Mouse (Mus musculus): ENCODE data around the gene Sun3. TPM values are rescaled to one million over a fixed set of nuclear protein-coding genes. Genes with fewer than 3 reads are reported as not detected.

Sun3 gene
- polyA plus RNA-seq, 1 experiment from 2014 or later = not detected

DNA sequence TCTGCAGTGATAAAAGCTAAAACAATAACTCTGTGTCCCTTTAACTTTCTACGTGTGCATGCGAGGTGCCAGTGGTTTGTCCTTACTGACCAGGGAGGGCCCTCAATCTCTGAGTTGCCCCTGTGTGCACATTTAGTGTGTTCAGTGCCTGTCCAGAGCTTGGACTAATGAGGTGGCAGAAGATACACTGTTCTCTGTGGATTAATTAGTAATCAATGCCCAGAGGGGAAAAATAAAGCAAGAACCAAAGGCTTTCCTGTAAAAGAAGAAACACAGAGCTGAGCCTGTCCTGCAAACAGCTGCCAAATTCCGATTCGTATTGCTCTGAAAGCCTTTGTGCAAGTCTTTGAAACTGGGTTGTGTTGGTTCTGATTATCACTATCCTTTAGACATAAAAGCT, 1.4 kb upstream of the Sun3 start:
- Histone ChIP-seq H3K9ac (replicated peaks) (no peak overlapping the region), H3K36me3 (replicated peaks; ENCODE audit: insufficient read depth, low read length) (no peaks in the 10 kb centered on the region), H3K27me3 (ENCODE audit: insufficient read depth, low read length) (0 out of 2 replicates have a peak, but pooled peaks cover 6% of the 10 kb centered on the region), H3K9me3 (ENCODE audit: low read length) (no peaks in the 10 kb centered on the region), H3K4me2 (ENCODE audit: low read depth, low read length) (no peak overlapping the region), H3K27ac (ENCODE audit: low read depth) (no peak overlapping the region), H3K4me1 (ENCODE audit: insufficient read depth) (no peaks in the 10 kb centered on the region; the same call in 1 of the 2 replicates), H3K4me3 (ENCODE audit: low read depth, low read length) (no peak overlapping the region)
- TF ChIP-seq EP300 (IDR thresholded peaks at IDR 0.05; ENCODE audit: low read depth) (no peak), CTCF (IDR thresholded peaks at IDR 0.05; ENCODE audit: low read depth) (no peak)
- 78% methylated on average over 4 of the region's 4 CpGs for WGBS (ENCODE audit: insufficient replicate concordance)
- ATAC-seq (no peak), DNase-seq (no peak)

DNA sequence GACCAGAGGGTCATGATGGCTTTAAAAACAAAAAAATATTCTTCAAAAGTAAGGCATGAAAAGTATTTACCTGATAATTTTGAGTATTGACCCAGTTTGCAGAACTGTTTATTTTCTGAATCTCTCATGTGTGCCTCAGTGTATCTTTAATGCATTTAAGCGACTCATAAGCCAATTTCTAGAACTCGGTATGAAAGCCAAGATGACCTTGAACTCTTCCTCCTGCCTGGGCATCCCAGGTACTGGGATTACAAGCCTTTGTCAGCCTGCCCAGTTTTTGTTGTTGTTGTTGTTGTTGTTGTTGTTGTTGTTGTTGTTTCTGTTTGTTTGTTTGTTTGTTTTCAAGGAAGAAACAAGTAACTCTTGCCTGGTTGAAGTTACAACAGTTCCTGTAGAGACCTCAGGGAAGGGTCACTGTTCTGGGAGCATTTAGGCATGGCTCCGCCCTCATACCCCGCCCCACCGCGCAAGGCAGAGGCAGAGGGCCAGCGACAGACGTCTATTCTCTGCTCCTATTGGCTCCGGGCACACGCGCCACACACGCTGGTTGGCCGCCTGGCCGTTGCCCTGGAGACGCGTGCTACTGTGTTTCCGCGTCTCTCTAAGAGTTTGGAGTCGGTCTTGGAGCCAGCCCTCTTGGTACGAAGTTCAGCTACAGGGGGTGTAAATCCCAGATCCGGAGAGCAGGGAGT, 634 bp downstream of the Sun3 start, which contains the start of gene Gm11992:
Gene Gm11992, plus strand, starts transcription at position 584 of the 692 bp plus-strand sequence.
- Histone ChIP-seq H3K4me1 (ENCODE audit: insufficient read depth) (no peaks in the 10 kb centered on the region; the same call in 1 of the 2 replicates), H3K36me3 (replicated peaks; ENCODE audit: insufficient read depth, low read length) (no peaks in the 10 kb centered on the region), H3K4me3 (ENCODE audit: low read depth, low read length) (peak within 1 kb of the TSS; percentile 47), H3K9me3 (ENCODE audit: low read length) (no peaks in the 10 kb centered on the region), H3K4me2 (ENCODE audit: low read depth, low read length) (peak within 1 kb of the TSS; percentile 78), H3K27me3 (ENCODE audit: insufficient read depth, low read length) (0 out of 2 replicates have a peak, but pooled peaks cover 6% of the 10 kb centered on the region), H3K9ac (replicated peaks) (no peak within 1 kb of the TSS), H3K27ac (ENCODE audit: low read depth) (no peak within 1 kb of the TSS)
- TF ChIP-seq EP300 (IDR thresholded peaks at IDR 0.05; ENCODE audit: low read depth) (no peak), CTCF (IDR thresholded peaks at IDR 0.05; ENCODE audit: low read depth) (no peak)
- DNase-seq (peak; percentile 85), ATAC-seq (peak; percentile 100)
- 4% methylated on average over 21 of the region's 21 CpGs for WGBS (ENCODE audit: insufficient replicate concordance)

DNA sequence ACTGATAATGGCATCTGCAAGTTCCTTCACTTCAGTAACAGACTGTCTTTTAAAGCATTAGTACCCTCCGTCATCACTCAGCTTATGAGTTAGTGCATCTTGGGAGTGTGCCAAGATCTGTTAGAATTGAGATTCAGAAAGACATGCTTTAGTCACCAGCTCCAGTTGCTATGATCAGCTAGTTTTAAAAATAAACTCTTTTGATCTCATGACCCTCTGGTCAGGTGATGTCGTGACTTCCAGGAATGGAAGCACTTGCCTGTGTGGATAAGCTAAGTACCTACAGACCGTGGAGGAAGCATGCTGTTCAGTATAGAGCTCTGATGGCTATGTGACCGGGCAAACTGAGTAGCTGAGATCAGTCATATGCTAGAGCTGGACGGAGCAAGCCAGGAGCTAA, 1.7 kb downstream of the Sun3 start:
- DNase-seq (no peak), ATAC-seq (no peak)
- H3K4me2 ChIP-seq (ENCODE audit: low read depth, low read length) = no peak overlapping the region
- H3K4me1 ChIP-seq (ENCODE audit: insufficient read depth) = no peaks in the 10 kb centered on the region; the same call in 1 of the 2 replicates
- H3K9ac ChIP-seq (replicated peaks) = no peak overlapping the region
- no peak overlapping the region for H3K27ac ChIP-seq (ENCODE audit: low read depth)
- WGBS (ENCODE audit: insufficient replicate concordance) = 69% methylated on average over 5 of the region's 5 CpGs
- no peak overlapping the region for H3K4me3 ChIP-seq (ENCODE audit: low read depth, low read length)
- H3K9me3 ChIP-seq (ENCODE audit: low read length) = no peaks in the 10 kb centered on the region
- no peak for TF ChIP-seq EP300 (IDR thresholded peaks at IDR 0.05; ENCODE audit: low read depth)
- 0 out of 2 replicates have a peak, but pooled peaks cover 6% of the 10 kb centered on the region for H3K27me3 ChIP-seq (ENCODE audit: insufficient read depth, low read length)
- no peaks in the 10 kb centered on the region for H3K36me3 ChIP-seq (replicated peaks; ENCODE audit: insufficient read depth, low read length)

DNA sequence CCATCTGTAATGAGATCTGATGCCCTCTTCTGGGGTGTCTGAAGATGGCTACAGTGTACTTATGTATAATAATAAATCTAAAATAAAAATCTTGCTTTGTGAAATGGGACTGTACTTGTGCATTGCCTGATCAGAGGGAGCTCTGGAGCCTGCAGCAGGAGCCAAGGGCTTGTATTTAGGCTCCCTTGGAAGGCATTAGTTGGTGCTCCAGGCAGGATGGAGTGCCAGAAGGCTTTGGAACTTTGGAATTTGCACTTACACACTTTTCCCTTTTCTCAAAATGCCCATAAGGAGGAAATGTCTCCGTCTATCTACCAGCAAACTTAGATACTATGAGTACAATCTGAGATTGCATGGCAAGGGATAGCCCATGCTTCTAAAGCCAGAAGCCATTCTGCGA, 2.2 kb downstream of the Sun3 start:
- Histone ChIP-seq H3K27ac (ENCODE audit: low read depth) (no peak overlapping the region), H3K4me3 (ENCODE audit: low read depth, low read length) (no peak overlapping the region), H3K36me3 (replicated peaks; ENCODE audit: insufficient read depth, low read length) (no peaks in the 10 kb centered on the region), H3K27me3 (ENCODE audit: insufficient read depth, low read length) (0 out of 2 replicates have a peak, but pooled peaks cover 6% of the 10 kb centered on the region), H3K9ac (replicated peaks) (no peak overlapping the region), H3K4me2 (ENCODE audit: low read depth, low read length) (no peak overlapping the region), H3K9me3 (ENCODE audit: low read length) (no peaks in the 10 kb centered on the region), H3K4me1 (ENCODE audit: insufficient read depth) (no peaks in the 10 kb centered on the region; the same call in 1 of the 2 replicates)
- TF ChIP-seq CTCF (IDR thresholded peaks at IDR 0.05; ENCODE audit: low read depth) (no peak), EP300 (IDR thresholded peaks at IDR 0.05; ENCODE audit: low read depth) (no peak)
- ATAC-seq (no peak), DNase-seq (no peak)
- 73% methylated on average over 2 of the region's 2 CpGs for WGBS (ENCODE audit: insufficient replicate concordance)

DNA sequence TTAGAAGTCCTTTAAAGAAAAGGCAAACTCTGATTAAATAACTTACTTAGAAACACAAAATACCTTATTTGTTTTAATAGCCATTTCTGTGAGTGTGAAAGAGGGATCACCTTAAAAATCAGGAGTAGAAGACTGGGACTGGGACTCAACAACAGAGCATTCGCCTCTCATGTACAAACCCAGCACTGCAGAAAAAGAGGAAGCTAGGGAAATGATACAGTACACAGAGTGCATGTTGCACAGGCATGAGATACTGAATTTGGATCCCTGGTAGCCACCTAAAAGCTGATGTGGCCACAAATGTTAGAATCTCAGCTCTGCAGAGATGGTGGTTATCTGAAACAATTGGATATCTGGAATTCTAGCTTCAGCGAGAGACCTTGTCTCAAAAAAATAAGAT, 17.3 kb downstream of the Sun3 start:
- Histone ChIP-seq H3K9ac (replicated peaks) (no peak overlapping the region), H3K27me3 (ENCODE audit: insufficient read depth, low read length) (no peaks in the 10 kb centered on the region), H3K4me1 (ENCODE audit: insufficient read depth) (no peaks in the 10 kb centered on the region), H3K4me3 (ENCODE audit: low read depth, low read length) (no peak overlapping the region), H3K36me3 (replicated peaks; ENCODE audit: insufficient read depth, low read length) (no peaks in the 10 kb centered on the region), H3K27ac (ENCODE audit: low read depth) (no peak overlapping the region), H3K4me2 (ENCODE audit: low read depth, low read length) (no peak overlapping the region), H3K9me3 (ENCODE audit: low read length) (no peaks in the 10 kb centered on the region)
- DNase-seq (no peak), ATAC-seq (no peak)
- TF ChIP-seq CTCF (IDR thresholded peaks at IDR 0.05; ENCODE audit: low read depth) (no peak), EP300 (IDR thresholded peaks at IDR 0.05; ENCODE audit: low read depth) (no peak)
- 57% methylated on average over 2 of the region's 2 CpGs for WGBS (ENCODE audit: insufficient replicate concordance)

DNA sequence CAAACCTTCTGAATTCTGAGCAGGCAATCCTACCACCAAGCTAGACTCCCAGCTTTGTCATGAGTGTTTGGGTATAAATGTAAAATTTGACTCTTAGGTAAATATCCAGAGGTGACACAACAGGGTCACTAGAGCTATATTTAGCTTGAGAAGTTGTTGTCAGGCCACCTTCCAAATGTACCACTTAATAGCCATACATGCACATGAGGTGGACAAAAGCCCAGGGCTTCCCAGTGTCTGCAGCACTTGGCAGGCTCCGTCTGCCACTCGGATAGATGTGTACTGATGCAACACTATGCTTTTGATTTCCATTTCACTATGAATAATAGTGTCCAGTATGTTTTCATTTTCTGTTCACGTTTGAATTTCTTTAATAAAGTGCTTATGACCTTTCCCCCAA, 23.6 kb downstream of the Sun3 start:
- TF ChIP-seq CTCF (IDR thresholded peaks at IDR 0.05; ENCODE audit: low read depth) (no peak), EP300 (IDR thresholded peaks at IDR 0.05; ENCODE audit: low read depth) (no peak)
- H3K4me3 ChIP-seq (ENCODE audit: low read depth, low read length) = no peak overlapping the region
- H3K27me3 ChIP-seq (ENCODE audit: insufficient read depth, low read length) = no peaks in the 10 kb centered on the region
- DNase-seq = no peak
- no peaks in the 10 kb centered on the region for H3K4me1 ChIP-seq (ENCODE audit: insufficient read depth)
- H3K4me2 ChIP-seq (ENCODE audit: low read depth, low read length) = no peak overlapping the region
- ATAC-seq = no peak
- no peaks in the 10 kb centered on the region for H3K36me3 ChIP-seq (replicated peaks; ENCODE audit: insufficient read depth, low read length)
- no peak overlapping the region for H3K27ac ChIP-seq (ENCODE audit: low read depth)
- H3K9me3 ChIP-seq (ENCODE audit: low read length) = no peaks in the 10 kb centered on the region
- H3K9ac ChIP-seq (replicated peaks) = no peak overlapping the region
- 68% methylated on average over 3 of the region's 3 CpGs for WGBS (ENCODE audit: insufficient replicate concordance)

All from liver, postnatal 0 days (tissue).